Mouse (Mus musculus) retina, embryonic 14.5 days (tissue): ENCODE measurements around the gene Megf9.
A peak's percentile ranks its signal among the peaks of the same experiment; 100 is the strongest.

Experiments used
- DNase-seq: peaks from one replicate; pipeline ENCODE4 v3.0.0-alpha.2; 2015; ENCODE audit warnings: low spot score

Megf9 gene

GRCm38 (mm10) chr4:70523346-70523745 lies 11.4 kb downstream of the Megf9 start:
- DNase-seq, result no peak

DNA sequence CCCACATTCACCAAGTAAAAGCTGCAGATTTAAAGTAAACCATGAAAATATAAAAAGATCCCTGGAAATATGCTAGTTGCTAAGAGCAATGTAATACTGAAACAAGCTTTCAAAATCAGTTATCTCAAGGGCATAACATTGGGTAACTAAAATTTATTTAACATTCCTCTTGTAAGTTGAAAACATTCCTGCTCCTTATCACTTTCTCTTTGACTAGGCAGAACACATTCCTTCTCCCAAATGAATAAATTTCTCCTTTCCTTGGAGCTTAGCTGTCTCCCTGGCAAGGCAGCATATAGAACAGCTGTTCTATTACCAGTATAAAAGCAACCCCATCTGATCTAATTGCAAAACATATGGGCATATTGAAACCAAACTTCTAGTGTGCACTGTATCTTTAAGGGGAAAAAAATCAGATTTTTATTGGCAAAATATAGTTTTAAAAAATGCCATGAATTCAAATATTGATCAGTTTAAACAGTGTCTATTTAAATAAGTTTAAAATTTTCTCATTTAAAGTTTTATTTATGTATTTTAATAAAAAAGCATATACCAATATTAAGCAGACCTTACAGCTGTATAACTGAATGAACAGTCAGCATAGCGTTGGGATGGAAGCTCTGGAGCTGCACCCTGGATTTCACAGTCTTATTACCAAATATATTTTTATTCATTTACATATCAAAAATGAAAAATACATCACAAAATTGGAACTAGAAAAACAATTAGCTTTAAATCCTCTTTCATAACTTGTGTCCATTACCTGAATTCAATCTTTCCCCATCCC lies 13.1 kb downstream of the Megf9 start:
- DNase-seq, result no peak

DNA sequence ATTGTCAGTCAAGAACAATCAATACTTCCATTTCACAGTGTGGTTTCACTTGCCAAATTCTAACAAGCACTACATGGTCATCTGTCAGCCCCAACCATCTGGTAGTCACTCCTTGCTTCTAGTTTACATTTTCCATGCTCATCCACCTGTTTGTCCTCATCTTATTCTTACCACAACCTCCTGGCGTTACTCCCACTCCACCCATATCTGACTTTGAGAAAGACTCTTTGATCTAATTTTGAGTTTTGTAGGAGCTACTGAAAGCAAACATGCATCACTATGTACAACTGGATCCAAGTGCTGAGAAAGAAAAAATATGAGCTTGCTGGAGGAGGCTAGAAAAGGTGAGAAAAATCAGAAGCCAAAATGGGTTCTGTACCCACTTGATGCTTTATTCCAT lies 17.1 kb downstream of the Megf9 start:
- DNase-seq, result no peak

- DNase-seq, result no peak
Observed at GRCm38 (mm10) chr4:70516289-70516688, 18.5 kb downstream of the Megf9 start.

DNA sequence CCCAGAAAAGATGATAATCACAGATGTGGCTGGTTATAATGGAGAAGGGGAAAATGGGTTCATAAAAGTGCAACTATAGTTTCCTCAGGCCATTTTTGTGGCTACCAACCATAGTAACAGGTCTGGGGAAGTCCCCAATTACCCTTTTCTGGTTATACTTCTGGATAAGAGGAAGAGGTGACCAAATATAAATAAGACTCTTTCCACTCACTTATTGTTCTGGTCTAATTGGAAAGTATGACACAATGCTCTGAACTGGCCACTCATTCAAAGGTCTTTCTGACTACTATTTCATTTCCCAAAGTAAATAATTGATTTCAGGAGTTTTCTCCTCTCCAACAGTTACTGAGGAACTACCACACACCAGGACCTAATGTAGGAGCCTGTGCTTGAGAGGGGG lies 19.3 kb downstream of the Megf9 start:
- no peak for DNase-seq

- peak; percentile 22 for DNase-seq
Observed at GRCm38 (mm10) chr4:70509987-70510386, 24.8 kb downstream of the Megf9 start.

DNA sequence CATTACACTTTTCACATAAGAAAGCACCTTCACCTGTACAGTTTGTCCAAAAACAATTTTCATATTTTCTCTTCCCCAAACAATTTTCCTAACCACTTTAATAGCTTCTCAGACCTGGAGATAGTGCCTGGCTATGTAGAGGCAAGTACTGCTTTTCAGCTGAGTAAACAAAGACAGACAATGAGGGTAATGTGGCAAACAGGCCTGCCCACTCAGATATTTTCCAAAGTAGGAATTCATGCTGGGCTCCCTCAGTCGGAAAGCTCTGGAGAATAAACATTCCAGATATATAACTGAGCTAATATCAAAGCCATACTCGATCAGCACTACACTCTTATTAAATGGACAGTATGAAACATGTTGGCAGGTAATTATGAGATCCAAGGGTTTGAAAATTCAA lies 25.2 kb downstream of the Megf9 start:
- peak; percentile 79 for DNase-seq

DNA sequence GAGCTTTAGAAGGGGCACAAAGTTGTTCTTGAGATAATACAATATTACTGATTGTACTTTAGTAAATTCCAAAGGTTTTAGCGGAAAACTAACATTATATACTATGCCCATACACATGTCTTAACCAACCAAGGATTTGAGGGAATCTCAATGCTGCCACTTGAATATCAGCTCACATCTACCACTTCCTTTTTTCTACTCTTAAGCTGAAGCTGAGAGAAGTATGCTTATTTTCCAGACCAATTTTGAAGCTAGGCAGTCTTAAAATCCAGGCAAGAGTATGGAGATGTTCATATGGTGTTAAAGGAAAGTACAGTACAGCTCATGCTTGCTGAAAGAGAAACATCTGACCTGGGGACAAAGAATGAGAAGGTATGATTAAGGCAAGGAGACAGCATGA lies 26.6 kb downstream of the Megf9 start:
- no peak for DNase-seq

- DNase-seq, result no peak
Observed at GRCm38 (mm10) chr4:70505951-70506350, 28.8 kb downstream of the Megf9 start.

GRCm38 (mm10) chr4:70503827-70504226 lies 31.0 kb downstream of the Megf9 start:
- peak; percentile 38 for DNase-seq

- no peak for DNase-seq
Observed at GRCm38 (mm10) chr4:70499285-70499684, 35.5 kb downstream of the Megf9 start.

- DNase-seq, result no peak
Observed at GRCm38 (mm10) chr4:70496978-70497377, 37.8 kb downstream of the Megf9 start.

- no peak for DNase-seq
Observed at GRCm38 (mm10) chr4:70489792-70490191, 45.0 kb downstream of the Megf9 start.

DNA sequence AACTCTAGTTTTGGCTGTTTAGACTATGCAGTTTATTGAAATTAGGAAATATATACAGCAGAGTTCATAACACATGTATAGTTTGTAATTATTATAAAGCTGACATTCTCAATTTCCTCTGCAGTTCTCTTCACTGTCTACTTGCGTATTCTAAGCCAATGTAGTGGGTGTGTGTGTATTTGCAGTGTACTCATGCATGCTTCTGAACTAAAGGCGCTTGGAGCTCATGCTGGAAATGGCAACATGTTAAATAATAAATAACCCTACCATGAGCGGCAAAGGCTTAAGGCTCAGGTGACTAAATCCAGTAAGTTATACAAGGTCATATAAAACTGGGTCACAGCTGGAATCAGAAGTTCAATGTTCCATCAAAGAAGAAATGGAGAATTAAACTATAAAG lies 46.4 kb downstream of the Megf9 start:
- DNase-seq, result peak; percentile 22

DNA sequence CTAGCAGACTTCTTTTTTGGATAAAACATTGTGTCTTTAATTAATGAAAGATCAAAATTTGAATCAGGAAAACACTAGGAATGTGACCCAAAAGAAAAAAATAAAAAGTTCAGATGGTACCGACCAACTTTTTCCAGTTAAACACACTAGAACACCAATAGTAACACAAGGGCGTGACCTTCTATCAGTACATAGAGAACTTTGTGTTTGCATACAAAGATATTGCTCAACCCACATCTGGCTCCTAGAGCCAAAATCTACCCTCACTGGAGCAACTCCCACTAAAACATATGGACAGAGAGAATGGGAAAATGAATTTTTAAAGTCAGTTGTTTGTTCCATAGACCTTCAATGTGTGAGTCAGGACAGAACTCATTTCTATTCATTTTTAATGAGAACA lies 50.7 kb downstream of the Megf9 start:
- DNase-seq, result no peak

DNA sequence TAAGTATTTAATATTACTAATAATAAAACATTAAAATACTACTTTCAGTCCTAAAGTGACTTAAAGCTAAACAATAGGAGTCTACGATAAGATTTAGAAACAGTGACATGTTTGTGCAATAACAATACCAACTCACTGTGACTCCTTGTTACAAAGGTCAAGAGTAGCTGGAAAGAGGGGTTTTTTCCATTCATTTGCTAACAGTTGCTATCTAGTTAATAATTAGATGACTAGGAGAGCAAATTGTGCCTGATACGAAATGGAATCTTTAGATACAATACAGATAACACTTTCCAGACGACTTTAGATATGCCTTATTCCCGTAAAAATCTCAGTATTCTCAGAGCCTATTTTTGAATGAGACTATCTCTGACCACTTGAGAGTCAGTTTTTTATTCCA lies 52.9 kb downstream of the Megf9 start:
- no peak for DNase-seq

DNA sequence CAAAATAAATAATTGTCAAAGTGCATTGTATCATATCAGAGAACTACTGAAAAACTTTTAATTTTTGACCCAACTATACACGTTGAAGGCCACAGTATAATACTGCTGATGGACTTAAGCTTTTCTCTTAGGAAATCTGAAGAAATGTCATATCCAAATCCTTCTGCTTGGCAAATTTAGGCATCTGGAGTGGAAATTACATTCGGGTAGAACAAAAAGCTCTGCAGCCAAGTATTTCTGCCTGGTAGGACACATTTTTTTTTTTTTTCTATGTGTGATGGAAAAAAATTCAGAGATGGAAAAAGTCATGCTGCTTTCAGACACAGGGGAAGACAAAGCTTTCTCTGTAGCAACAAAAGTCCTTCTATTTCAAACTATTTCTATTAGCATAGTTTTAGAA lies 63.4 kb downstream of the Megf9 start:
- DNase-seq, result no peak

DNA sequence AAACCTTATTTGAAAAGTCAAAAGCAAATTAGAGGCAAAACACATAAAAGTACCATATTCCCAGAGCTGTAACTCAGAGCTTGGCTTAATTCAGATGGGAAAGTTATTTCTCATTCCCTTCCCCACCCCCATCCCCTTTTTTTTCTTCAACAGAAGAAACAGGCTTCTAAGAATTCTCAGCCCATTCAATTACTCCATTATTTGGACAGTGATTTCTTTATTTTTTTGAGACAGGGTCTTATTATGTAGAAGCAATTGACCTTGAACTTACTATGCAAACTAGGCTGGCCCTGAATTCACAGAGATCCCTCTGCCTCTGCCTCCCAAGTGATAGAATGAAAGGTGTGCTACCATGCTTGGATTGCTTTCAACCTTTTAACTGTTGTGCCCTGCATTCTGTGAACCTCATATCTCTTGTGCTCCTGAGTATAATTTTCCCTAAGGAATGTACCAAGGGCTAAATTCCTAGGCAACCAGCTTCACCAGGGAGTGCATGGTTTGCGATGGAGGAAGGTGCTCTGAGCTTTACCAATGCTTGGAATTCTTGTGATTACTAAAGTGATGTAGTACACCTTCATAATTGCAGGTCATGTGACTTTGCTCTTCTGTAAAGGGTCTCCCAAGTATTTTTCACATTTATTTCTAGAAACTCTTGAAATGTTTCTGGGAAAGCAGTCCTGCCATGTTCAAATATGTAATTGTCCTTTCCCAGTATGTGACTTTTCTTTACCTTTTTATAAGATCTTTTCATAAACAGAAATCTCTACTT lies 68.7 kb downstream of the Megf9 start:
- DNase-seq, result no peak

- no peak for DNase-seq
Observed at GRCm38 (mm10) chr4:70463302-70463701, 71.5 kb downstream of the Megf9 start.

DNA sequence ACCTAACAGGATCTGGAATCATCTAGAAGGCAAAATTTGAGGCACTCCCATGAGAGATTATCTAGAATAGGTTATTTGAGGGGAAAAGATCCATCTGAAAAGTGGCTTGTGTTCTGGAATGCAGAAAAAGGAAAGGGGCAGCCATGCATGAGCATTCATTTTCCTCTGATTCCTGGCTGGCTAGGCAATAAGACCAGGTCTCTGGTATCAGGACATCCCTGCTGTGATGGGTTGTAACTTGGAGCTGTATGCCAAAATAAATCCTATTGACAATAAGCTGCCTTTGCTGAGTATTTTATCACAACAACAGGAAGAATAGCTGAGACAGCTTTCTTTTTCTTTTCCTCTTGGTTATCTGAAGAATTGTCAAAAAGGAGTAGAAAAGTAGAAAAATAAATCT lies 73.4 kb downstream of the Megf9 start:
- no peak for DNase-seq

GRCm38 (mm10) chr4:70452161-70452560 lies 82.6 kb downstream of the Megf9 start:
- no peak for DNase-seq

DNA sequence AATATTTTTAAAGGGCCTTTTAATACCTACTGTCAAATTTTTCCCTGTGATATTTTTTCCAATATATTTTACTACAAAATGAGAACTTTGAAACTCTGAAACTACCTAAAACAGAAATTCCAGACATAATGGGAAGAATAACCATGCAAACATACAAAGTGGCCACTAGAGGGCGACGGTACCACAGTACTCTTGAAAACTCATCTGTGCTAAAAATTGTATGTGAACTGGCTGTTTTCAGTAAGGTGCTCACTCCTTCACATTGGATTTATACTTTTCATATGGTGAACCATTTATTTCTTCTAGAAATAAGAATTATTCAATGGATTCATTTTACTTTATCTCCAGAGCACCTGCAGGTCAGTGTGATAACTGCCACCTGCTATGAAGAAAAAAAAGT lies 83.0 kb downstream of the Megf9 start:
- DNase-seq, result peak; percentile 83

GRCm38 (mm10) chr4:70449668-70450067 lies 85.1 kb downstream of the Megf9 start:
- DNase-seq, result no peak

GRCm38 (mm10) chr4:70446774-70447173 lies 88.0 kb downstream of the Megf9 start:
- DNase-seq, result no peak
